Mouse (Mus musculus) bone marrow macrophage, adult 2 months (primary cell): ENCODE data around the gene Nptxr.

Experiments
- CTCF ChIP-seq: IDR thresholded peaks from 2 replicates; pipeline ENCODE4 v1.5.1; 2012; ENCODE audit warnings: low read depth, mild to moderate bottlenecking, low read length, moderate library complexity
- POLR2A ChIP-seq: IDR thresholded peaks from 2 replicates; pipeline ENCODE4 v1.6.1; 2012; ENCODE audit warnings: mild to moderate bottlenecking, low read depth, low read length, borderline replicate concordance

- TF ChIP-seq CTCF (no peak), POLR2A (no peak)
Observed at GRCm38 (mm10) chr15:79744001-79744400, 60.6 kb downstream of the Nptxr start.
